Mouse (Mus musculus) megakaryocyte, embryonic 14.5 days (primary cell): ENCODE data around the gene Ranbp3l.

Experiments used
- FLI1 ChIP-seq: IDR thresholded peaks from 2 replicates; pipeline ENCODE4 v1.6.1; 2012; ENCODE audit warnings: low read length, inconsistent platforms, mixed read lengths
- GATA1 ChIP-seq: IDR thresholded peaks from 3 replicates; pipeline ENCODE4 v1.6.1; 2012; ENCODE audit warnings: mixed read lengths, low read length, inconsistent platforms, borderline replicate concordance

GRCm38 (mm10) chr15:9106303-9107074, 138.7 kb downstream of the Ranbp3l start:
- TF ChIP-seq GATA1 (no peak), FLI1 (no peak)
